Mouse (Mus musculus) forebrain, embryonic 12.5 days (tissue): ENCODE results near the gene Aldh4a1. TPM values are rescaled to one million over a fixed set of nuclear protein-coding genes. Genes with fewer than 3 reads are reported as not detected.

Experiments
- ATAC-seq: fragments of 200-750 bp; cut with Nextera tagmentation; 2 replicates; pipeline ENCODE4 v1.8.0; 2017; ENCODE audit warnings: moderate TSS enrichment; ENCODE audit not compliant: low FRiP score
- H3K27ac ChIP-seq: fragments of 300-500 bp; sonication (generic); 2 replicates; pipeline ENCODE4 v1.5.1; 2016; ENCODE audit warnings: mild to moderate bottlenecking
- H3K27me3 ChIP-seq: fragments of 300-500 bp; sonication (generic); 2 replicates; pipeline ENCODE4 v1.6.1; 2016; ENCODE audit warnings: mild to moderate bottlenecking
- H3K36me3 ChIP-seq: fragments of 300-500 bp; sonication (generic); replicated peaks from 2 replicates; pipeline ENCODE4 v1.6.1; 2016; ENCODE audit warnings: mild to moderate bottlenecking
- H3K4me1 ChIP-seq: fragments of 300-500 bp; sonication (generic); 2 replicates; pipeline ENCODE4 v1.6.1; 2016
- H3K4me2 ChIP-seq: fragments of 300-500 bp; sonication (generic); 2 replicates; pipeline ENCODE4 v1.6.1; 2016; ENCODE audit warnings: mild to moderate bottlenecking, moderate library complexity
- H3K4me3 ChIP-seq: fragments of 300-500 bp; sonication (generic); replicated peaks from 2 replicates; pipeline ENCODE4 v1.5.1; 2016; ENCODE audit warnings: mild to moderate bottlenecking
- H3K9ac ChIP-seq: fragments of 300-500 bp; sonication (generic); 2 replicates; pipeline ENCODE4 v1.6.1; 2016; ENCODE audit warnings: mild to moderate bottlenecking
- H3K9me3 ChIP-seq: fragments of 300-500 bp; sonication (generic); 2 replicates; pipeline ENCODE4 v1.6.1; 2016
- WGBS: fragments of 180-500 bp; shearing (Covaris S2); methylation state at CpG from one replicate; pipeline ENCODE4 v1.1.7; 2016; 5-methylcytosine and 5-hydroxymethylcytosine counted together
- polyA plus RNA-seq: library from polyadenylated mRNA; unstranded; fragments of >200 nt; fragmentation: Nextera tagmentation; extraction: Ambion mirVana; gene quantifications from 2 replicates; pipeline ENCODE4 v1.2.1, GENCODE M21; 2016

Aldh4a1 gene
- polyA plus RNA-seq, 1 experiment from 2014 or later: 19.0 TPM

GRCm38 (mm10) chr4:139580663-139581336 lies 41.9 kb upstream of the Aldh4a1 start:
- WGBS: 8% methylated on average over 14 of the region's 15 CpGs
- H3K4me1 ChIP-seq: peaks cover 50% of the 10 kb centered on the region

GRCm38 (mm10) chr4:139581427-139582051 lies 41.1 kb upstream of the Aldh4a1 start:
- H3K4me3 ChIP-seq: no peak overlapping the region
- H3K27me3 ChIP-seq: peaks cover 10% of the 10 kb centered on the region; the same call in 1 of the 2 replicates
- no peaks in the 10 kb centered on the region for H3K36me3 ChIP-seq
- peak overlapping the region; percentile 44; the same call in 1 of the 2 replicates for H3K9ac ChIP-seq
- H3K9me3 ChIP-seq: no peaks in the 10 kb centered on the region
- peak overlapping the region; percentile 38; the same call in 1 of the 2 replicates for H3K27ac ChIP-seq
- WGBS: 64% methylated on average over 6 of the region's 6 CpGs
- peaks cover 42% of the 10 kb centered on the region for H3K4me1 ChIP-seq
- peak overlapping the region; percentile 31; the same call in 1 of the 2 replicates for H3K4me2 ChIP-seq
- ATAC-seq: no peak

More at GRCm38 (mm10) chr4:139580663-139581336, 41.9 kb upstream of the Aldh4a1 start:
- Histone ChIP-seq H3K9me3 (no peaks in the 10 kb centered on the region), H3K36me3 (no peaks in the 10 kb centered on the region), H3K4me2 (peak overlapping the region; percentile 31), H3K27ac (peak overlapping the region; percentile 38; the same call in 1 of the 2 replicates), H3K4me3 (no peak overlapping the region), H3K27me3 (peaks cover 17% of the 10 kb centered on the region; the same call in 1 of the 2 replicates), H3K9ac (peak overlapping the region; percentile 44)
- ATAC-seq: no peak

- 85% methylated on average over 6 of the region's 6 CpGs for WGBS
- no peak overlapping the region for H3K27ac ChIP-seq
- no peaks in the 10 kb centered on the region for H3K36me3 ChIP-seq
- no peak overlapping the region for H3K4me3 ChIP-seq
- H3K9ac ChIP-seq: no peak overlapping the region
- H3K27me3 ChIP-seq: peaks cover 2% of the 10 kb centered on the region; the same call in 1 of the 2 replicates
- H3K4me2 ChIP-seq: no peak overlapping the region
- H3K9me3 ChIP-seq: no peaks in the 10 kb centered on the region
- H3K4me1 ChIP-seq: peaks cover 36% of the 10 kb centered on the region
- no peak for ATAC-seq
These were observed 40.3 kb upstream of the Aldh4a1 start for GRCm38 (mm10) chr4:139582346-139582745.

GRCm38 (mm10) chr4:139582903-139583302 lies 39.8 kb upstream of the Aldh4a1 start:
- no peaks in the 10 kb centered on the region for H3K27me3 ChIP-seq
- H3K9me3 ChIP-seq: no peaks in the 10 kb centered on the region
- 31% methylated on average over 3 of the region's 3 CpGs for WGBS
- H3K4me2 ChIP-seq: no peak overlapping the region
- no peak overlapping the region for H3K4me3 ChIP-seq
- H3K36me3 ChIP-seq: no peaks in the 10 kb centered on the region
- no peak overlapping the region for H3K9ac ChIP-seq
- H3K27ac ChIP-seq: no peak overlapping the region
- H3K4me1 ChIP-seq: peaks cover 36% of the 10 kb centered on the region
- ATAC-seq: no peak

GRCm38 (mm10) chr4:139583629-139584245 lies 38.9 kb upstream of the Aldh4a1 start:
- Histone ChIP-seq H3K4me1 (peaks cover 36% of the 10 kb centered on the region), H3K27me3 (no peaks in the 10 kb centered on the region), H3K9ac (no peak overlapping the region), H3K36me3 (no peaks in the 10 kb centered on the region), H3K9me3 (no peaks in the 10 kb centered on the region), H3K4me2 (no peak overlapping the region), H3K4me3 (no peak overlapping the region), H3K27ac (no peak overlapping the region)
- WGBS: 84% methylated on average over 11 of the region's 11 CpGs
- no peak for ATAC-seq

GRCm38 (mm10) chr4:139584704-139585103 lies 38.0 kb upstream of the Aldh4a1 start:
- no peaks in the 10 kb centered on the region for H3K36me3 ChIP-seq
- no peaks in the 10 kb centered on the region for H3K27me3 ChIP-seq
- H3K9ac ChIP-seq: 0 out of 2 replicates have a peak overlapping the region, but pooled peaks have one; percentile 9
- no peaks in the 10 kb centered on the region for H3K9me3 ChIP-seq
- no peak overlapping the region for H3K4me3 ChIP-seq
- no peak overlapping the region for H3K27ac ChIP-seq
- ATAC-seq: no peak
- no peak overlapping the region for H3K4me2 ChIP-seq
- peaks cover 41% of the 10 kb centered on the region for H3K4me1 ChIP-seq
- WGBS: 76% methylated on average over 11 of the region's 11 CpGs

GRCm38 (mm10) chr4:139585713-139586112 lies 37.0 kb upstream of the Aldh4a1 start:
- Histone ChIP-seq H3K9me3 (no peaks in the 10 kb centered on the region), H3K27me3 (no peaks in the 10 kb centered on the region), H3K4me1 (peaks cover 42% of the 10 kb centered on the region), H3K4me2 (no peak overlapping the region), H3K27ac (no peak overlapping the region), H3K9ac (no peak overlapping the region), H3K36me3 (no peaks in the 10 kb centered on the region), H3K4me3 (no peak overlapping the region)
- ATAC-seq: no peak
- 86% methylated on average over 7 of the region's 7 CpGs for WGBS

- no peaks in the 10 kb centered on the region for H3K36me3 ChIP-seq
- H3K4me3 ChIP-seq: no peak overlapping the region
- no peak overlapping the region for H3K27ac ChIP-seq
- H3K4me1 ChIP-seq: peaks cover 28% of the 10 kb centered on the region
- H3K27me3 ChIP-seq: no peaks in the 10 kb centered on the region
- WGBS: 80% methylated on average over 4 of the region's 4 CpGs
- no peaks in the 10 kb centered on the region for H3K9me3 ChIP-seq
- H3K9ac ChIP-seq: no peak overlapping the region
- no peak overlapping the region for H3K4me2 ChIP-seq
- ATAC-seq: no peak
These were observed 35.3 kb upstream of the Aldh4a1 start for GRCm38 (mm10) chr4:139587370-139587769.

GRCm38 (mm10) chr4:139587773-139588172 lies 34.9 kb upstream of the Aldh4a1 start:
- Histone ChIP-seq H3K36me3 (no peaks in the 10 kb centered on the region), H3K27me3 (no peaks in the 10 kb centered on the region), H3K4me3 (no peak overlapping the region), H3K27ac (no peak overlapping the region), H3K9ac (no peak overlapping the region), H3K9me3 (no peaks in the 10 kb centered on the region), H3K4me1 (peaks cover 27% of the 10 kb centered on the region), H3K4me2 (no peak overlapping the region)
- ATAC-seq: no peak
- WGBS: 83% methylated on average over 4 of the region's 4 CpGs

GRCm38 (mm10) chr4:139589351-139590027 lies 33.2 kb upstream of the Aldh4a1 start:
- WGBS: 61% methylated on average over 5 of the region's 5 CpGs
- ATAC-seq: no peak
- Histone ChIP-seq H3K27ac (peak overlapping the region; percentile 53; the same call in 1 of the 2 replicates), H3K4me3 (no peak overlapping the region), H3K27me3 (no peaks in the 10 kb centered on the region), H3K9ac (no peak overlapping the region), H3K9me3 (no peaks in the 10 kb centered on the region), H3K36me3 (no peaks in the 10 kb centered on the region), H3K4me1 (peaks cover 18% of the 10 kb centered on the region), H3K4me2 (no peak overlapping the region)

- 0 out of 2 replicates have a peak overlapping the region, but pooled peaks have one; percentile 21 for H3K27ac ChIP-seq
- no peaks in the 10 kb centered on the region for H3K36me3 ChIP-seq
- H3K9me3 ChIP-seq: no peaks in the 10 kb centered on the region
- 47% methylated on average over 4 of the region's 4 CpGs for WGBS
- no peak for ATAC-seq
- H3K27me3 ChIP-seq: no peaks in the 10 kb centered on the region
- H3K4me1 ChIP-seq: peaks cover 18% of the 10 kb centered on the region
- H3K4me3 ChIP-seq: no peak overlapping the region
- no peak overlapping the region for H3K9ac ChIP-seq
- no peak overlapping the region for H3K4me2 ChIP-seq
These were observed 32.2 kb upstream of the Aldh4a1 start for GRCm38 (mm10) chr4:139590446-139590845.

- H3K4me1 ChIP-seq: peaks cover 43% of the 10 kb centered on the region
- H3K9ac ChIP-seq: no peak overlapping the region
- no peak overlapping the region for H3K4me3 ChIP-seq
- no peaks in the 10 kb centered on the region for H3K36me3 ChIP-seq
- no peaks in the 10 kb centered on the region for H3K9me3 ChIP-seq
- 0 out of 2 replicates have a peak overlapping the region, but pooled peaks have one; percentile 5 for H3K27ac ChIP-seq
- 84% methylated on average over 7 of the region's 7 CpGs for WGBS
- ATAC-seq: no peak
- H3K27me3 ChIP-seq: peaks cover 6% of the 10 kb centered on the region; the same call in 1 of the 2 replicates
- H3K4me2 ChIP-seq: no peak overlapping the region
These were observed 29.8 kb upstream of the Aldh4a1 start for GRCm38 (mm10) chr4:139592895-139593294.
